Mouse (Mus musculus) liver, adult (tissue): ENCODE data around the gene Lrrc63.

ENCODE experiments used
- GATA4 ChIP-seq: IDR thresholded peaks from 2 replicates; pipeline ENCODE4 v1.6.1; 2014; ENCODE audit warnings: mild to moderate bottlenecking, low read length; ENCODE audit not compliant: insufficient replicate concordance

The Lrrc63 gene

DNA sequence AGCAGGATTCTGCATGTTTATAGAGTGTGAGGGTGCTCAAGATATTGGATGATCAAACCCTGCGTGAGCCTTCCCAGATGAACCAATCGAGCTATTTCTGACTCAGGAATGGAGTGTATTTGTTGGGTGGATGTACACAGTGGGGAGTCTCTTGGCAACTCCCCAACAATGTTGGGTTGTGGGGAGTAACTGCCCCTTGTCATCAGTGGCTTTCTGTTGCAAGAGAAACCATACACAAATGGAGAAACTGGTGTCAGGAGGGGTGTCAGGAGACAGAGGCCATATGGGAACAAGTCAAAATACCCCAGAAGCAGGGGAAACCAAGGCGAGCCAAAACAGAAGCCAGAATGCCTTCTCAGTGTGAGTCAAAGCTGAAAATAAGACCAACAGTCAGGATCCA lies 20.5 kb upstream of the Lrrc63 start:
- no peak for TF ChIP-seq GATA4

DNA sequence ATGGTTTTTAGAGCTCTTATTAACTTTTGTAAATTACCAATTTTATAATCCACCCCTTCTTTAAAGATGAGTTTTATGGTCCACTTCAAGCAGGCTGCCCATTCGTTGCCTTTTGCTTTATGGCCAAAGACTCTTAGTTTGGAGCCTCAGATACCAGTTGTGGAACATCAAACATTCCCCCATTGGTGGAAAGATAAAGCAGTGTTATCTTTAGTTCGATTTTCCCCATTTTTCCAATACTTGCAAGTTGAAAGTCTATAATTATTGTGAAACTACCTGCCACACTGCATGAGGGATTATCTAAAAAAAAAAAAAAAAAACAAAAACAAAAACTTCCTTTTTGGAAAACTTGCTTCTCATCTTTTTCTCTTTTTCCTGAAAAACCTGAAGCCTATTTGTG lies 20.0 kb upstream of the Lrrc63 start:
- peak; percentile 85 for TF ChIP-seq GATA4

DNA sequence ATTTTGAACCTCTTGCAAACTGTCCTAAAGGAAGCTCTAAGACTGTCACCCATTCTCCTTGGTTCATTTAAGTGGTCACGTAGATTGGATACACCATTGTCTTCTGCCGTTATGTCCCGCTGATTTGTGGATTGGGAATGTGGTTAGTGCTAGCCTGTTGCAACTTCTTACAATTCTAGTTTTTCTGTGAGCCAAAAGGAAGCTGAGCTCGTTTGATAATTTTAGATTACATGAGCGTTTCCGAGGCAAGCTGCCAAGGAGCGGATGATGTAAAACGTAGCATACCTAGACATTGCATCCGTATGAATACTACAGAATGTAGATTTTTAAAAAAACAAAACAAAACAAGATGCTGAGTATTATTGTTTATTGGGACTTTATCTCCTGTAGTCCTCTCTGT lies 17.5 kb upstream of the Lrrc63 start:
- 0 out of 2 replicates have a peak, but pooled peaks have one; percentile 22 for TF ChIP-seq GATA4

DNA sequence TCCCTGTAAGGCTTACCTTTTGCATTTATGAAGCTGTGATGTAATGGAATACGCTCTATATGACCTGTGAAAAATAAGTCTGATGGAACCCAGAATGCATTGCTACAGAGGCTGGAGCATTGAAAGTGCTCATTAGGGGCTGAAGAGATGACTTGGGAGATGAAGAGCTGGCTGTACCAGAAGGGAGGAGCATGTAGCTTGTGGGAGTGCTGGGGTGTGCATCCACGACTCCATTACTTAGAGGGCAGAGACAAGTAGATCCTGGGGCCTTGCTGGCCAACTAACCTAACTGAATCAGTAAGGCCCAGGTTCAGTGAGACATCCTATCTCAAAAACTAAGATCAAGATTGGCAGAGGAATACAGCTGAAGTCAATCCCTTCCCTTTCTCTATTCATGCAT lies 8.5 kb upstream of the Lrrc63 start:
- no peak for TF ChIP-seq GATA4

DNA sequence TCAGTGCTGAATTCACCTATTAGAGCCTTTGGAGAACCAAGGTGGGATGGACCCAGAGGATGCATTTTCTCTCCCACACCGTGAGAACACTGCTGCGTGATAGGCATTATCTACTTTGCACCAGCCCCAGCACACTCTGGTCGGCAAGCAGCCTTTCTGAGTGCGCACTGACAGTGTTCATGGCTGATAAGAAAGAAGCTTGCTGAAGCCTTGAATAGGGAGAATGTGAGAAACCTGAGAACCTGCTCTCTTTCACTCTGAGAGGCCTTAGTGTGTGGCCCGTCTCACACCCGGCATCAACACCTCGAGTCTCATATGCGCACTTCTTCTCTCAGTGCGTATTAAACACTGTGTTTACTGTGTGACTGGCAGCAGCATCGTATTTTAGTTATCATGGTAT lies 7.8 kb upstream of the Lrrc63 start:
- TF ChIP-seq GATA4, result no peak

DNA sequence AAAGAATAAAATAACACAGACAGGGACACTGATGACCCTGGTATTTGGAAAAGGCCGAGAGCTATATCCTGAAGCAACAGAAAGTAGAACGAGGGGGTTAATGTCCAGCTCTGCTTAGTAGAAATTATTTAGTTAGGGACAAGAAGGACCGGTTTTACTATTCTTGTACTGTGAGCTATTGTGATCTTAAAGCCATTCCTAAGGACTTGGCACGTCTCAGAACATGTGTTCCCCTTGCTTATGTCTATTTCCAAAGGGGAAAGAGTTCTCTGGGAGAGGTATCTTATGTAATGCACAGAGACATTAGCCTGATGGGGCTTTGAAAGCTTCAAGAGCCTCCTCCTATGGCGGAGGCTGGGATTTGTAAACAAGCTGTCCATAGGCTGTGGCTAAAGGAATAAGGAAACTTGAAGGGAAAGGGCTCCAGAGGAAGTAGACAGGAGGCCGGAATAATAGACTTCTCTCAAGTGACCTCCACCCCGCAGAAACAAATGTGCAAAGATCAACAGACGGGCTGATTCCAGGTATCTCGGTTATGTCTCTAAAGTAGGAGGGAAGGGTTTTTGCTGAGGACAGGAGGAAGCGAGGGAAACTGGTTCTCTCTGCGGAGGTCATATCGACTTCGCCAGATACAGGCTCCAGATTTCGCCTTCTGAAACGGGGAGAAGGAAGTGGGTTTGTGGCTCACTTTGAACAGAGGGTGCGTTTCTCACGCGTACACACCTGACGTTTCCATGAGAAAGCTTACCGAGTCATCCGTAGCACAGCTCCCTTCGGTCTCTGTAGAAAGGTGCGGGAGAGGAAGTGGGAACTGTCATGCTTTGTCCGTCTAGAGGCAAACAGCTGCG lies 5.7 kb upstream of the Lrrc63 start:
- TF ChIP-seq GATA4, result no peak

DNA sequence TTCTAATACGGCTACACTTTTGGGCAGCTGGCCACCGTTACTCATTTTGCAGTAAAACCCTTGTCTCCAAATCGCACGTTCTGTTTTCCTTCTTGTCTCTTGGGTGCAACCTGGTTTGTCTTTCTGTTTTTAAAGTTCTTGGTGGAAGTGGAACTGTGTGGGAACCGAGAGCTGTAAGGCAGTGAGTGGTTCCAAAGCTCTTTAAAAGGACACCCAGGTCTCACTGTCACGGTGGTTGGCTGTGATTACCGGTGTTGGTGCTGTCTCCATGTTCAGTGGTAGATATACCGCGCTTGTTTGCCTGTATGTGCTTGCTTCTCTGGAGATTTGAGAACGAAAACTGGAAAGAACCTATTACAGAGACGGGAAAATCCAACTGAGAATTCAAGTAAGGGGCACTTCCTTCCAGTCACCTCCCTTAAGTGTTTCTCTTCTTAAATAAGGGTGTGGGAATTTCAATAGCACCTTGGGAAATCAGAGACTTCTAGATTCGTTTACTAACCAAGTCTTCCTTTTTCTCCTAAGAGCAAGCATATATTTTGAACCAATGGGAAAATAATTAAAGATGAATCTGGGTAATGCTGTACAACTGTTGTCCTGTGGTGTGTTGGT lies 749 bp upstream of the Lrrc63 start:
- TF ChIP-seq GATA4, result no peak

DNA sequence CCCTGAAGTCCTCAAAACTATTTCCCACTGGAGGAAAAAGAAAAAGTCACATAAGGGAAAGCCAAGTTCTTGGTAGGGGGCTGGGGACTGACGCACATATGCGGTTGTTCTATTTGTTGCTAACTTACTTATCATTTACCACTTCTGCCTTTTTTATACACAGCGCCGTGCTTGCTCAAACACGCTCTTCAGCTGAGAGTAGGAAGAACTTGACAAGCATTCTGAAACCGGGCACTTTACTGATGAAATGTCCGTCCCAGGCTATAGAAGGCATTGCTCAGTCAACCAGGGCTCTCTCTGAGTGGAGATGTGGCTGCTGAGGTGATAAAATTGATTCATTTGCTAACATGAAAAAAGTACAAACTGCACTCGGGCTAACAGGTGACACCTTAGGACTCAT lies 9.0 kb downstream of the Lrrc63 start:
- no peak for TF ChIP-seq GATA4

DNA sequence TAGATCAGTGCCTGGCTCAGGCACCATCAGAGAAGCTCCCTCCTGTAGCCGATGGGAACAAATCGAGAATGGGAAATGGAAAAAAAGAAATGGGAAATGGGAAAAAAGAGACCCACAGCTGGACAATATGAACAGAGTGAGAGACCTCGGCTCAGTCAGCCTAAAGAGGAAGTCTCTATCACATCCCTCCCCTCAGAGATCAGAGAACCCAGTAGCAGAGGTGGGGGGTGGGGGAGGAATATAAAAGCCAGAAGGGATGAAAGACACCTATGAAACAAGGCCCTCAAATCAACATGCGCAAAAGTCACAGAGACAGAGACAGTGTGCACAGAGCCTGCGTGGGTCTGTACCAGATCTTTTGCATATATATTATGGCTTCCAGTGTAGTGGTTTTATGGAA lies 27.7 kb downstream of the Lrrc63 start:
- TF ChIP-seq GATA4, result no peak

DNA sequence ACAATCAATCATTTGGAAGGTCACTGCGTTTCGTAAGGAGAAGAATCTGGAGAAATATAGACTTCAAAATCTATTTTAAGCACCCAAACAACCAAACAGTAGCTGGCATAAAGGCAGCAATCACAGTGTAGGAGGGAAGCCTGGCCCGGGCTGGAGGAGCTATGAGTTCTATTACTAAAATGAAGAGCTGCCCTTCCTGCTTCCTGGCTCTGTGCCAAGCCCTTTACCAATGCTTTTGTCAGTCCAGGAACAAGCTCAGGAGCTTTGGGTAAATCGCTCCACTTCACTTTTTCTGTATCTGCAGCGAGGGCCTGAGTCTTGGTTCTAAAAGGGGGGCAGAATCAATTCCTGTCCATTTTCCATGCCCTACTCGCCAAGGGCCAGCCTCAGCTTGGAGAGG lies 52.7 kb downstream of the Lrrc63 start:
- TF ChIP-seq GATA4, result no peak

DNA sequence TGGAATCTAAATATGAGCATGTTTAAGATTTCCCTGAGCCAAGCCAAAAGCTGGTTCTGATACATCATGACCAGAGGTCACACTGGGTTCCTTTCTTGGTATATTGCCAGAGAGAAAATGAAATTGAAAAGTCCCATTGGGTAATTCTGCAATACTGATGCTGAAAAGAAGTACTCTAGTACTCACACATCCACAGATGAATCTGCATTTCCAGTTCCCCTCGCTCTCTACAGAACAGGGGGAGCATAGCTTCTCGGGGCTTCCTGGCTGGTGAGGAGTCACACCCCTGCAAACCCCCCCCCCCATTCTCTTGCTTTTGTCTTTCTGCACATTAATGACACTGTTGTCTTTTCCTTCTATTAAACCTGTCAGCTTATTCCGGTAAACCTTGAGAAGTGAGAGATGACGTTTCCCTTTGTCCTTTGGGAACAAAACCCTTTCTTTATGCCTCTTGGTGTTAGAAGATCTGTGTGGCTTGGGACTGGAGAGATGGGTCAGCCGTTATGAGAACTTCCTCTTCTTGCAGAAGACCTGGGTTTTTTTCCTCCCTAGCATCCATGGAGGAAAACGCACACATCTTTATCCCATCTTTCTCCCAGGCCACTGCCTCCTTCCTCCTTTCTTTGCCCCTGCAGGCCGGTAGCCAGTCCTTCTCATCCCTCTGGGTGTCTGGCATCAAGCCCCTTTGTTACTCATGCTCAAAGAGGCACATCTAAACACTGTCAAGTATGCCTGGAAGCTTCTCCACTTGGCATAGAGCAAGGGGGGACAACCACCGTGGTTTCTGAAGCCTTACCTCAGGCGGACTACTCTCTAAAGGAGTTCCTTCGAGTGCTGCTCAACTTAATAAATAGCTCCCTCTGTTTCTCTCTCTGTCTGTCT lies 55.1 kb downstream of the Lrrc63 start:
- TF ChIP-seq GATA4, result no peak

DNA sequence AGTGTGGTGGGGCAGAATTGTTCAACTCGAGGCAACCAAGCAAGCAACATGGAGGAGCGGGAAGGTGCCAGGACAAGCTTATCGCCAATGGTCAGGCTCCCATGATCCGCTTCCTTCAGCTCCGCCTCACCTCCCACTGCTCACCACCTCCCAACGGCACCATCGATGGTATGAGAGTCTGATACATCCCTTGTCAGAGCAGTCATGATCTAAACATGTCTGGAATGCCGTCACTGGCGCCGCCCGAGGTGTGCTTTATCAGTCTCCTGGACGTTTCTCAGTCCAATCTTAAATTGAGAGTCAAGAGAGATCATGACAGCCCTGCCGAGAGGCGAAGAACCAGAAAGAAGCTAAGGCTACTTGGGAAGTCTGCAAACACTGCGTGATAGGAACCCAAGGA lies 59.6 kb downstream of the Lrrc63 start:
- TF ChIP-seq GATA4, result no peak

DNA sequence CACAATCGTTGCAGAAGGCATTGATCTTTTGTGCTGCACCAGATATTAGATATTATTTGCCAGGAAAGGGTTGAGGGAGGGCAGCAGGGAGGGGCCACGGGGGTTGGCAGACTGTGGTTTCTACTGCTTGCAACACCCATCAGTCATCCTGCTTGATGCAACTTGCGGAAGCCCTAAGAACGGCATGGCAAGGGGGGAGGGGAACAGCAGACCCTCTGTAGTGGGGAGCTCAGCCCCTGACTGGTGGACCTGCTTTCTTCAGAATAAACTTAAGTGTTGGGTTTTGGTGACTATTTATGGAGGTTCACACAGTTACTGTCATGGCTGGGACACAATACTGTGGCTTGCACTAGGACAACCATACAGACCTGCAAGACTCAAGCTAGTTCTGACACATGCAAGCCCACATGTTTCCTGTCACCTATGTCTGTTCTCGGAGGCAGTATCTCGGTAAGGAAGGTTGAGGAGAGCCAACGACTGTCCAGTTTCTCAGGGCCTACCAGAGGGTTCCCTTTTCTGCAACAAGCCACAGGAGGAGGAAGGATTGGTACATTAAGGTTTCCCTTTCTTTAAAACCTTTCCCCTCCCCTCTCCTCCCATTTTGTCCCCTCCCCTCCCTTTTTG lies 61.2 kb downstream of the Lrrc63 start:
- TF ChIP-seq GATA4, result no peak

DNA sequence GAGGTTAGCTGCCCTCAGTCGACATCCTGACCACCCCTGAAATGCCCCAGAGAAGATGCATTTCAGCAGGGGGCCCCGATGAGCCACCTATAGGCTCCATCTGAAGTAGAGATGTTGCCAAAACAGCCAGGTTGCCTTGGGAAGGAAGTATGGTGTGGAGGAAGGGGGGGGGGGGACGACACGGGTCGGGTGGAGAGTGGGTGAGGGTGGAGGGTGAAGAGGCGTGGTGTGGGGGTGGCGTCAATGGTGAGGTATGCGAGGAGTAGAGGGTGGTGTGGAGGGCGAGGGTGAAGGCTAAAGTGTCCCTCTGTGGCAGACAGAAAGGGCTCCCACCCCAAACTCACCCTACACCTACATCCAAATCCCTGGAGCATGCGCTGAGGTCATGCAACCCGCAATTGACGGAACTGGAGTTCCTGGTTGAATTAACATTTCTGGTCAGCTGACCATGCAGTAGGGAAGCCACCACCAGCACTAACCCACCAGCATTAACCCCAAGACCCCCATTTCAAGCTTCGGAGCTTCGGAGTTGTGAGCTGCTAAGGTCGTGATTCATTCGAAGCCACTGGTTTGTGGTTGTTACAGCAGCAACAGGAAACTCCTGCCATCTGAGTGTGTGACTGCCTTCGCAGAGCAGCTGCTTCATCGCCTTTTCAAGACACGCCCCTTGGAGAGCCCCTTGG lies 62.1 kb downstream of the Lrrc63 start:
- no peak for TF ChIP-seq GATA4

DNA sequence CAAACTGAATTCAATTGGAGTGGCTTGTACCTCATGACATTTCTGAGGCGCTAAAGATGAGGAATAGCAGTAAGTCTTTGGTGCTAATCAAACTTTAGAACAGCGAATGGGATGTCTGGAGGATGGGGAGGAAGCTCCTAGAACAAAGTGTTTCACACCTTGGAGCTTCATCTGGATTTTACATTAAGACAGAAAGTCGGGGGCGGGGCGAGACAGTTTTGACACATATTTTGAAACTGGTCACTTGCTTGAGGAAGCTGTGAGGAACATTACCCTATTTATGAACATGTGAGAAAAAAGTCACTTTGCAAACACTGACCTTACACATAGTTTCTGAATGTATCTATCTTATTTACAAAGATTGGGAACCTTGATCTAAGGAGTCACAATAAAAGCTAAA lies 65.5 kb downstream of the Lrrc63 start:
- no peak for TF ChIP-seq GATA4

DNA sequence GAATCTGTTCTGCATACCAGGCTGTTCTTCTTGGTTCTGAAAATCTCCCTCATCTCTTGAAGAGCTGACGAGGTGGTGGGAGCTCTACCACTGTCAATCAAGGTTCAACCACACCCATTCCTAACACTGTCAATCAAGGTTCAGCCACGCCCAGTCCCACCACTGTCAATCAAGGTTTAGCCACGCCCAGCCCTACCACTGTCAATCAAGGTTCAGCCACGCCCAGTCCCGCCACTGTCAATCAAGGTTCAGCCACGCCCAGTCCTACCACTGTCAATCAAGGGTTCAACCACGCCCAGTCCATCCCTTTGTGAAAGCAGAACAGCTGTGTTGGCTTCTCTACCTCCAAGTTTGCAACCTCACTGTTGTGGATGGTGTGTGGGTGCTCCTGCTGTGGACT lies 66.2 kb downstream of the Lrrc63 start:
- TF ChIP-seq GATA4, result no peak
